Mouse (Mus musculus) ES-CJ7 (cell line): ENCODE results near the gene Arl15.

ENCODE experiments used
- DNase-seq: peaks from one replicate; pipeline ENCODE4 v3.0.0; 2011; ENCODE audit warnings: low read depth, low spot score

Gene Arl15

GRCm38 (mm10) chr13:114202806-114203570, 408.7 kb downstream of the Arl15 start:
- DNase-seq: peak; percentile 50
